Mouse (Mus musculus) myocyte (in vitro differentiated cells): ENCODE measurements around the gene Rassf6. TPM values are rescaled to one million over a fixed set of nuclear protein-coding genes. Genes with fewer than 3 reads are reported as not detected.

Source experiments
- H3K27me3 ChIP-seq: one replicate; pipeline ENCODE4 v1.6.1; 2011; ENCODE audit not compliant: control insufficient read depth, insufficient read depth, insufficient read length
- H3K36me3 ChIP-seq: one replicate; pipeline ENCODE4 v1.6.1; 2011; ENCODE audit not compliant: control insufficient read depth, insufficient read depth
- H3K4me2 ChIP-seq: one replicate; pipeline ENCODE4 v1.6.1; 2011; ENCODE audit warnings: low read depth, control low read depth
- H3K4me3 ChIP-seq: one replicate; pipeline ENCODE4 v1.5.1; 2011; ENCODE audit warnings: mild to moderate bottlenecking, control low read depth, moderate library complexity
- H3K79me2 ChIP-seq: one replicate; pipeline ENCODE4 v1.6.1; 2011; ENCODE audit not compliant: control insufficient read depth, insufficient read depth
- H3ac ChIP-seq: one replicate; pipeline ENCODE4 v1.6.1; 2011; ENCODE audit not compliant: control insufficient read depth, insufficient read length
- CEBPB ChIP-seq: IDR thresholded peaks from 2 replicates; pipeline ENCODE4 v1.6.1; 2011; ENCODE audit warnings: mild to moderate bottlenecking, moderate library complexity; ENCODE audit not compliant: poor library complexity, insufficient read depth, severe bottlenecking
- E2F4 ChIP-seq: IDR thresholded peaks from one replicate; pipeline ENCODE4 v1.6.1; 2011; ENCODE audit warnings: mild to moderate bottlenecking, control low read depth, moderate library complexity; ENCODE audit not compliant: insufficient read depth
- MAX ChIP-seq: IDR thresholded peaks from one replicate; pipeline ENCODE4 v1.6.1; 2011; ENCODE audit warnings: low read depth, mild to moderate bottlenecking, control low read depth
- MYOD1 ChIP-seq, 3 experiments: IDR thresholded peaks; one replicate each; pipeline ENCODE4 v1.6.1; 2011; ENCODE audit warnings: control low read depth in 2 of 3, low read depth in 2 of 3, mild to moderate bottlenecking in 2 of 3, moderate library complexity in 1 of 3; ENCODE audit not compliant: insufficient read length in 2 of 3, control insufficient read depth in 1 of 3
- MYOG ChIP-seq, 3 experiments: IDR thresholded peaks; one replicate each; pipeline ENCODE4 v1.6.1; 2011; ENCODE audit warnings: control low read depth in 2 of 3, low read depth in 2 of 3, mild to moderate bottlenecking in 2 of 3; ENCODE audit not compliant: insufficient read length in 2 of 3, control insufficient read depth in 1 of 3, insufficient read depth in 1 of 3
- POLR2A ChIP-seq: IDR thresholded peaks from one replicate; pipeline ENCODE4 v1.6.1; 2011; ENCODE audit warnings: low read depth, mild to moderate bottlenecking, control low read depth, moderate library complexity; ENCODE audit not compliant: insufficient read length
- POLR2AphosphoS2 ChIP-seq: IDR thresholded peaks from one replicate; pipeline ENCODE4 v1.6.1; 2011; ENCODE audit warnings: low read depth, control low read depth; ENCODE audit not compliant: insufficient read length
- REST ChIP-seq: IDR thresholded peaks from one replicate; pipeline ENCODE4 v1.6.1; 2011; ENCODE audit warnings: mild to moderate bottlenecking, control low read depth, moderate library complexity; ENCODE audit not compliant: insufficient read depth, insufficient read length
- SRF ChIP-seq: IDR thresholded peaks from one replicate; pipeline ENCODE4 v1.6.1; 2011; ENCODE audit warnings: low read depth; ENCODE audit not compliant: control insufficient read depth, insufficient read length
- TCF12 ChIP-seq: IDR thresholded peaks from one replicate; pipeline ENCODE4 v1.6.1; 2011; ENCODE audit warnings: mild to moderate bottlenecking, control low read depth; ENCODE audit not compliant: poor library complexity, insufficient read depth, severe bottlenecking
- TCF3 ChIP-seq: IDR thresholded peaks from one replicate; pipeline ENCODE4 v1.6.1; 2011; ENCODE audit warnings: low read depth, control low read depth; ENCODE audit not compliant: insufficient read length
- USF1 ChIP-seq: IDR thresholded peaks from one replicate; pipeline ENCODE4 v1.6.1; 2011; ENCODE audit warnings: low read depth, mild to moderate bottlenecking, control low read depth, moderate library complexity
- polyA plus RNA-seq: library from polyadenylated mRNA; unstranded; fragments of >200 nt; fragmentation: generic; extraction: Trizol; gene quantifications from one replicate; pipeline ENCODE4 v1.2.1, GENCODE M21; 2012; ENCODE audit warnings: missing spikeins

The Rassf6 gene
- polyA plus RNA-seq, 1 experiment: not detected

DNA sequence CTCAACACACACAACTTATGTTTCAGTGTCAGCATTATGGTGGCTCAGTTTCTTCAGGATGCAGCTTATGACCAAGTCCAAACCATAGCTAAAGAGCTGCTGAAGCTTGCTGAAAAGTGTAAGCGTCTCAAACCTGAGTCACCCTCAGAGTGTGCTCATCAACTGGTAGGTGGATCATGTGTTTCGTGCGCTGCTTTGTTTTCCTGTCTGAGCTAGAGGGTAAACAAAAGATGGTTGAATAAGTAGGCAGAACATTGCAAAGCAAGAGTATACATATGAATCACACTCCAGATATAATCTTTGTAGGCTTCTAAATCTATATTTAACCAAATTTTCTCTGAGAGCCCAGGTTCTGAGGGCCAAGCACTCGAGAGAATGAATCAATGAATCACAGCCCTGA lies 76.3 kb downstream of the Rassf6 start:
- TF ChIP-seq E2F4 (no peak), POLR2A (no peak), MYOD1 (IDR thresholded peaks at IDR 0.05; ENCODE audit: control insufficient read depth in 1 of 3, insufficient read length in 2 of 3, low read depth in 2 of 3) (no peak), POLR2AphosphoS2 (no peak), REST (no peak), USF1 (no peak), MYOG (IDR thresholded peaks at IDR 0.05; ENCODE audit: control insufficient read depth in 1 of 3, insufficient read depth in 1 of 3, insufficient read length in 2 of 3, low read depth in 2 of 3) (no peak), MAX (no peak), CEBPB (no peak), TCF3 (no peak), SRF (no peak), TCF12 (no peak)
- no peak overlapping the region for H3K4me3 ChIP-seq
- H3K36me3 ChIP-seq: no peaks in the 10 kb centered on the region
- no peaks in the 10 kb centered on the region for H3K79me2 ChIP-seq
- no peak overlapping the region for H3ac ChIP-seq
- H3K4me2 ChIP-seq: no peak overlapping the region
- H3K27me3 ChIP-seq: peaks cover 14% of the 10 kb centered on the region

DNA sequence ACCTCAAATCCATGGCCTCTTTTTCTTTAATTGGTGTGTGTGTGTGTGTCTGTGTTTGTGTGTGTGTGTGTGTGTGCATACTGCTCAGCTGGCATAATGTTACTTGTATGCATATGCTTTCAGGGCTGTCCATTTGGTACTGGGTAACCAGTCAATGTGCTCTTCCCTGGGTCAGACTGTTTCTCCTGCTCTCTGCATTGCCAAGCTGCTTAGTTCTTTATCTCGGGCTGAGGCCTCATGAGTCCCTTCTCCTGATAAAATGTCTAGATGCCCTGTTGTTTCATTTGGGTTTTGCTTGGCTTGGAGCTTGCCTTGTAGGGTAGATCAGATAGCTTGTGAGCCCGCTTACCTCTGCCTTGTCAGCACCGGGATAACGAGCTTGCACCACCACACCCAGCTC lies 77.6 kb downstream of the Rassf6 start:
- H3K4me3 ChIP-seq: no peak overlapping the region
- no peak overlapping the region for H3ac ChIP-seq
- H3K27me3 ChIP-seq: peaks cover 19% of the 10 kb centered on the region
- no peaks in the 10 kb centered on the region for H3K36me3 ChIP-seq
- H3K79me2 ChIP-seq: no peaks in the 10 kb centered on the region
- TF ChIP-seq TCF3 (no peak), SRF (no peak), CEBPB (no peak), REST (no peak), POLR2A (no peak), TCF12 (no peak), MYOD1 (IDR thresholded peaks at IDR 0.05; ENCODE audit: control insufficient read depth in 1 of 3, insufficient read length in 2 of 3, low read depth in 2 of 3) (no peak), E2F4 (no peak), MAX (no peak), POLR2AphosphoS2 (no peak), USF1 (no peak)
- no peak overlapping the region for H3K4me2 ChIP-seq

DNA sequence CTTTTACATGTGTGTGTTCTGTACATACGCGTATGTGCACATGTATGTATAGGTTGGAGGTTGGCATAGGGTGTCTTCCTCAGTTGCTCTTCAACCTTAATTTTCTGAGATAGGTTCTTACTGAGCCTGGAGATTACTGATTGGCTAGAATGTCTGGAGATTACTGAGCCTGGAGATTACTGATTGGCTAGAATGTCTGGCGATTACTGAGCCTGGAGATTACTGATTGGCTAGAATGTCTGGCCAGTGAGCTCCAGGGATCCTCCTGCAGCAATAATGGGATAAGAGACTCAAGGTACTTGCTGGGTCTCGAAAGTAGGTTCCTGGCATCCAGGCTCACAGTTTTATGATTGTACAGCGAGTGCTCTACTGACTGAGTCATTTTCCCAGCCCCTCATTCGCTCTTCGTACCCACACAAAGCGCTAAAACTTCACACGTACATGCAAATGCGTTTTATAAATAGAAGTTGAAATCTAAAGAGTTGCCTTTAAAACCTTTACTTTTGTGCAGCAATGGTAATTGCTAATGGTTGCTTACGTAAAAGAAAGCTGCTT lies 78.7 kb downstream of the Rassf6 start:
- H3K4me3 ChIP-seq: no peak overlapping the region
- H3ac ChIP-seq: no peak overlapping the region
- H3K36me3 ChIP-seq: no peaks in the 10 kb centered on the region
- no peak for TF ChIP-seq MAX
- no peak for TF ChIP-seq REST
- no peak for TF ChIP-seq TCF12
- TF ChIP-seq TCF3: no peak
- TF ChIP-seq USF1: no peak
- no peak for TF ChIP-seq POLR2A
- TF ChIP-seq POLR2AphosphoS2: no peak
- no peak for TF ChIP-seq MYOD1 (IDR thresholded peaks at IDR 0.05; ENCODE audit: control insufficient read depth in 1 of 3, insufficient read length in 2 of 3, low read depth in 2 of 3)
- no peak for TF ChIP-seq SRF
- no peak for TF ChIP-seq E2F4
- TF ChIP-seq MYOG (IDR thresholded peaks at IDR 0.05; ENCODE audit: control insufficient read depth in 1 of 3, insufficient read depth in 1 of 3, insufficient read length in 2 of 3, low read depth in 2 of 3): no peak
- no peak for TF ChIP-seq CEBPB
- H3K79me2 ChIP-seq: no peaks in the 10 kb centered on the region
- H3K4me2 ChIP-seq: no peak overlapping the region
- H3K27me3 ChIP-seq: peaks cover 9% of the 10 kb centered on the region

- no peaks in the 10 kb centered on the region for H3K36me3 ChIP-seq
- H3K79me2 ChIP-seq: no peaks in the 10 kb centered on the region
- TF ChIP-seq CEBPB: no peak
- TF ChIP-seq POLR2AphosphoS2: no peak
- no peak for TF ChIP-seq USF1
- no peak for TF ChIP-seq MAX
- peaks cover 16% of the 10 kb centered on the region for H3K27me3 ChIP-seq
- no peak within 1 kb of the TSS for H3K4me3 ChIP-seq
- no peak within 1 kb of the TSS for H3ac ChIP-seq
- H3K4me2 ChIP-seq: no peak within 1 kb of the TSS
Observed at GRCm38 (mm10) chr5:90560743-90561142, 79.7 kb downstream of the Rassf6 start, which contains the start of gene 5830473C10Rik. Gene 5830473C10Rik (plus strand): TSS chr5:90561107.

DNA sequence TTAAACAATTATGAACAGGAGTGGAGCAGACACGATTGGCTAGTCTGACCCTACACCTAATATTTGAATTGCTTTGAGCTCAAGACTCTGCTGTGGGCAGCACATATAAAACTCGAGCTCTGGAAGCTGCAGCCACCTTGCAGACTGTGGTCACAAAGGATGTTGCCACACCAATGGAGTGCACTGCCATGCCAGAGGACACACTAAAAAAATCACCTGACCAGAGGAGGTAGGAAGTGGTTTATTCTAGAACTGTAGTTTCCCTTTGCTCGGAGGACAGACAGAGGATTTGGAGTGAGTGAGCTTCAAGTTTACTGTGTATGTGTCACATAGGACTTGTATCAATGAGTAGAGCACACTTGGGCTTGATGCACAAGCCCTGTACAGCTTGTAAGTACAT lies 84.4 kb downstream of the Rassf6 start:
- no peak overlapping the region for H3K4me2 ChIP-seq
- no peak overlapping the region for H3K4me3 ChIP-seq
- no peaks in the 10 kb centered on the region for H3K36me3 ChIP-seq
- H3ac ChIP-seq: no peak overlapping the region
- no peaks in the 10 kb centered on the region for H3K79me2 ChIP-seq
- peaks cover 37% of the 10 kb centered on the region for H3K27me3 ChIP-seq
- TF ChIP-seq TCF12 (no peak), POLR2AphosphoS2 (no peak), MYOD1 (IDR thresholded peaks at IDR 0.05; ENCODE audit: control insufficient read depth in 1 of 3, insufficient read length in 2 of 3, low read depth in 2 of 3) (no peak), USF1 (no peak), E2F4 (no peak), CEBPB (no peak), SRF (no peak), MAX (no peak), MYOG (IDR thresholded peaks at IDR 0.05; ENCODE audit: control insufficient read depth in 1 of 3, insufficient read depth in 1 of 3, insufficient read length in 2 of 3, low read depth in 2 of 3) (no peak), TCF3 (no peak), REST (no peak), POLR2A (no peak)

Other genes starting within 250 kb of the Rassf6 start
- gene Alb, start 179.8 kb downstream of the Rassf6 start, polyA plus RNA-seq: not detected
- 0.07 TPM for gene Afp, start 149.9 kb downstream of the Rassf6 start, polyA plus RNA-seq
- not detected for gene Afm, start 121.7 kb downstream of the Rassf6 start, polyA plus RNA-seq
- gene 5830473C10Rik, start 79.5 kb downstream of the Rassf6 start, polyA plus RNA-seq: not detected
- 0.06 TPM for gene Cxcl5, start 118.7 kb upstream of the Rassf6 start, polyA plus RNA-seq
- gene Ppbp, start 127.9 kb upstream of the Rassf6 start, polyA plus RNA-seq: 0.08 TPM
- not detected for gene Pf4, start 131.8 kb upstream of the Rassf6 start, polyA plus RNA-seq
- gene Cxcl3, start 145.4 kb upstream of the Rassf6 start, polyA plus RNA-seq: not detected
- not detected for gene Cxcl15, start 153.9 kb upstream of the Rassf6 start, polyA plus RNA-seq